Mouse (Mus musculus) embryo, embryonic 10 days (tissue): ENCODE results near the gene Tmem88.
A peak's percentile ranks its signal among the peaks of the same experiment; 100 is the strongest.

Source experiments
- DNase-seq: peaks from one replicate; pipeline ENCODE4 v3.0.0-alpha.2; 2015; ENCODE audit warnings: low spot score

The Tmem88 gene

DNA sequence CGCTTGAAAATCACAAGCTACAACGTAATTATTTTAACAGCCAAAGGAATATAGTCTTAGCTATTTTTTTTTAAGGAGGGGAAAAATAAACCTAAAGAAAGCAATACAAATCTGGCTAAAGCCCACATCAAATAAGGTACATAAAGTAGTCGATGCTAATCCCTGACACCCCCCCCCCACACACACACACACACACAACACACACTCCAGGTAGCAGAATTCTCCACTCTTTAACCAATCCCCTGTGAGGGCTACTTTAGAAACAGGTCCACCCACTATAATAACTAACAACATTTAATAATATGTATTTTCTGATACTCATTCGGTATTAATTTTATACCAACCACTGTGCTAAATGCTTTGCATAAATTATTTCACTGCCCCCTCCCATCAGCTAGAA, 18.5 kb upstream of the Tmem88 start:
- no peak for DNase-seq

DNA sequence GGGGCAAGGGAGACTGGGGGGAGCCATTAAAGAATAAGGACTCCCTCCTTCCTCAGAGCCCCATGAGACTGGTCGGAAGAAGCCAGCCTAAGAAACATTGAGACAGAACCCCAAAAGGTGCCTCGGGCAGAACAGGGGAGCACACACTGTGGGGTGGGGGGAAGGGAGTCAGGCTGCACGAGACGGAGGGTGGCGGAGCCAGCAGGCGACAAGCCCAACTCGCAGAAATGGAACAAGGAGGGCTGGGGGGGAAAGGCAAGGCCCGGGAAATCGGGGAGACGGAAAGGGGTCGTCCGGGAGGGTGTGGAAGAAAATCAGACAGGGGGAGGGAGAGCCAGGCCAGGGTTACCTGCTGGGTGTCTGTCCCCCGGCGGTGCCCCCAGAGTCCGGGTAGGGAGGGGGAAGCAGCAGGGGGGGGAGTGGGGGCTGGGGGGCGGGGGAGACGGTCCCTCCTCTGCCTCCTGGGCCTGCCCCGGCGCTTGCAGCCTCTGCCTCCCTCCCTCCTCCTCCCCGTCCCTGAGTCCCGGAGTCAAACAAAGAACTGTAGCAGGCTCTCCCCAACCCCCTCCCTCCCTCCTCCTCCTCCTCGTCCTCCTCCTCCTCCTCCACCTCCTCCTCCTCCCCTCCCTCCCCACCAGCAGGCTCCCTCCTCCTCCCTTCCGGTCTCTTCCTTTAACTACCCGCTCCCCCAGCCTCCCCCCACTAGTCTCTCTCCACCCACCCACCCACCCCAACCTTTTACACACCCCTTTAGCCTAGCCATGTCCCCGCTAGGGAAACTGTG, 17.8 kb upstream of the Tmem88 start:
- DNase-seq, result peak; percentile 75

GRCm38 (mm10) chr11:69415327-69415667, 17.3 kb upstream of the Tmem88 start:
- peak; percentile 69 for DNase-seq

GRCm38 (mm10) chr11:69414421-69415326, 16.6 kb upstream of the Tmem88 start:
- DNase-seq, result peak; percentile 53

DNA sequence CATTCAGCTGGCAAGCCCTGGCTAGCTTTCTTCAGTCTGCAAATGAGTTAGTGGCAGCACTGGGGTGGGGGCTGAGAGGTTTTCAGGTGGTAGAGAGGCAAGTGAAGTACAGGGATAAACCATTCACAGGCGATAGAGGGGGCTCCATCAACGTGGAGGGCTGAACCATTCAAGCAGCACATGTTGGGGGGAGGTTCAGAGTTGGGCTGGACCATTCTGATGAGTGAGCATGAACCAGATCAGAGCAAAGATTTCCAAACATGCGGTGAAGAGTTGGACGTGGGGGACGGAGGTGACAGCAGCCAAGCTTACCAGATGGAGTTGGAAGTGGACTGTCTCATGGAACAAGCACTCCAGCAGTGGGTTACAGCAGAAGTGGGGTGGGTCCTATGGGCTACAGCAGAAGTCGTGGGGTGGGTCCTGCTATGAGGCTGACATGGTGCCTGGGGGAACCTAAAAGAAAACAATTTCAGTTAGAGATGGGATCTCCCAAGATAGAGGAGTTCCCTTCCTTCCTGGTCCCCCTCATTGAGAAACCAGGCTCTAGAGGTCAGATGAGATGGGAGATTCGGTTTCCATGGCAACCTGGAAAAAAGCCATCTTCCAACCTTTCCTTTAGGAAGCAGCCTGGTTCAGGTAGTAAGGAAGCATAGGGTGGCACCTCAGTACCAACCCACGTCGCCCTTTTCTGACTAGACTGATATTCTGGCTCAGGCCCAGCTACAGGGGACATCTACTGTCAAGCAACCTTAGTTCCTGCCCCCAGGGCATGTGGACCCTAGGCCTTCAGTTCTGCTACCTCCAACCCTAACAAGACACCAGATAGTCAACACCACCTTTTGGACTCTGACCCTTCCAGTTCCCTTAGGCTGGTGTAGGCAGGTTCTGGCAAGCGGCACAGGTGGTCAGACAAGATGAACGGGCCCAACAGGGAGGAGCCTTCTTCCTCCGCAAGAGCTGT, 15.5 kb upstream of the Tmem88 start, which contains the start of gene Kdm6b:
Kdm6b (minus strand) TSS at position 455 of the 961 bp plus-strand sequence.
- peak; percentile 76 for DNase-seq

DNA sequence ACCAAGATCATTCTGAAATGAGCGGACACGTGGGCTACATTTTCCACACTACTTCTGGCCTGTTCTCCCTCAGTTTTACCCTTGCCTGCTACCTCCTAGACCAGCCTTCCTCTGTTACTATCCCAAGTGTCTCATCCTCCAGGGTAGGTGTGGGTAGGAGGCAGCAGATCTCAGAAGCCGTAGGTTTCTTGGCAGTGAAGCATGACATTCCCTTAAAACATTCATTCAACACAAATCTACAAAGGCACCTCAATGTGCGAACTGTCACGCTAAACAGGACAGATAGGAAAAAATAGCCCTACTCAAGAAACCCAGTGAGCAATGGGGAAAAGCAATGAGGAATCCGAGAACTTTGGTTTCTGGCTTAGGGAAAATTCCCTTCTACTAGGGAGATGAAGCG, 14.5 kb upstream of the Tmem88 start:
- no peak for DNase-seq

DNA sequence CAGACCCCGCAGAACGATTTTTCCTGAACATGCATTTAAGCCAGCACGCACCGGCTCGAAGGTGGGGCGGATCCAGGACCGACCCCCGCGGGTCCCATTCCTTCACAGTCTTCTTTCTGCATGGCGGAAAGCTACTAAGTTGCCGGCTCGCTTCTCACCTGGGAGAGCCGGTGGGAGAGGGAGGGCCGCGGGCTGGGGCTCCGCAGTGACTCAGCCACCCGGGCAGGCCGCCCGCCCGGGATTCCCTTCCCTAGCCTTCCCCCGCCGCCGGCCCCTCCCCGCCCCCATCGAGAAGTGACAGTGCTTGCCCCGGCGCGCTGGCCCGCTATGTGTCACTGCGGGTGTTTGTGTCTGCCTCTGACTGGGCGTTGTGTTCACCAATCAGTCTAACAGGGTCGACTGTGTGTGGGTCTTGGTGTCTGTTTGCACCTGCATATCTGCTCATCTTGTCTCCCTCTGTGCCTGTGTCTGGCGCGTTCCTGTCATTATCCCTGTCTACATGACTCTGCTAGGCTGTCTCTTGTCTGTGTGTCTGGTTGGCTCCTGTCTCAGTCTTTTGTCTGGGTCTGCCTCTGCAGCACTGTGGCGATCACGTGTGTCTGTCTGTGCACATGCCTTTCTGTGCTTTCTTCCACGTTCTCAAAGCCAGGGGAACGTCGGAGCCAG, 13.6 kb upstream of the Tmem88 start:
- peak; percentile 63 for DNase-seq

DNA sequence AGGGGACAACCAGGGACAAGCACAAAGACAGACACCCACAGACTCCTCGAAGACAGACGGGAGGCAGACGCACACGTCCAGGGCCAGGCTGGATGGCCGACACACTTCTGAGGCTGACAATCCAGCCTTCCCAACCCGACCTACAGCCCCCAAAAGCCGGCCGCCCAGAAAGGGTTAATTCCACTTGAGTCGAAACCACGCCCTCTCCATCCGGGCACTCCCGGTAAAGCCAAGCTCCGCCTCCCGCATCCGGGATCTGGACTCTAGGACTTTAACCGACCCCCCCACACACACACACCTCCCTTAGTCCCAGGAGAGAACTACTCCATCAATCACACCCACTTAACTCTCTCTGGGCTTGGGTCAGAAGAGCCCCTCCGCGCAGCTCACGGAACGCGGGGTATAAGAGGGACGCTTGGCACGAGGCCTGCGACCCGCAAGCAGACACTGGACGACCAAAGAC, 13.1 kb upstream of the Tmem88 start:
- peak; percentile 98 for DNase-seq

GRCm38 (mm10) chr11:69410310-69411072, 12.5 kb upstream of the Tmem88 start:
- DNase-seq, result peak; percentile 36

- DNase-seq, result no peak
Observed at GRCm38 (mm10) chr11:69410045-69410309, 11.9 kb upstream of the Tmem88 start.

GRCm38 (mm10) chr11:69409378-69410044, 11.5 kb upstream of the Tmem88 start:
- DNase-seq, result peak; percentile 85

DNA sequence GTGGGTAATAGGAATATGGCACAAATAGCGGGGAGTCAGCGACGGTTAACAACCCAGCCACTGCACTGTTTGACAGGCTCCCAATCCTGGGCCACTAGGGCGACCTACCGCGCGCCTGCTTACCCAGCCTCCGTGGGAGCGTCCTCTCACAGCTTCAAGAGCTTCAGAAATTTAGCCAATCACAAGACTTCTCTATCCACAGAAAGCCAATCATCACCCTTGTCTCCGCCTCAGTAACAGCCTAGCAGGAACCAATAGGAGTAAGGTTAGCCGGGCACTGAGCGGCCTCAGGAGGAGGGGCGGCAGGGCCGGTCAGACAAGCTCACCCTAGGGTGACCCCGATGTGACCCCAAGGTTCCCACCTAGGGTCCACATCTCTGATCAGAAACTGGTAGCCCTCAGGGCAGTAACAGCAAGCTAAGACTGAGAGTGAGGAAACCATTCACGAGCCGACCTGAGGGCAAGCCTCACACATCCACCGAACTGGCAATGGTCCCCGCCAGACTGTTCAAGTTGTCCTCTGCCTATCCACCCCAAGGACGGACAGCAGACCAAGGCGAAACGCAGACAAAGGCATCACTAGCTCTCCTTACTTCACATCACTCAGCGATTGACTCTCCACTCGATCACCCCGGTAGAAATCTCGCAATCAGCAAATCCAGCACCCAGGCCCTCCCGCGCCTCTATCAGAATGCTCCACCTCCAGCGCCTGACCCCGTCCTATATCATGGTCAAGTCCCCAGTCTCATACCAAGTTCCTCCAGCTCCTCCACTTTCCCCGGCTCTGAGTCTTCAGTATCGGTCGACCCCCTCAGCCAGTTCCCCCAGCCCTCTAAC, 10.7 kb upstream of the Tmem88 start:
- peak; percentile 95 for DNase-seq

GRCm38 (mm10) chr11:69407724-69408004, 9.6 kb upstream of the Tmem88 start:
- DNase-seq, result no peak

GRCm38 (mm10) chr11:69406867-69407723, 9.1 kb upstream of the Tmem88 start:
- DNase-seq, result no peak

- no peak for DNase-seq
Observed at GRCm38 (mm10) chr11:69406282-69406681, 8.2 kb upstream of the Tmem88 start.

DNA sequence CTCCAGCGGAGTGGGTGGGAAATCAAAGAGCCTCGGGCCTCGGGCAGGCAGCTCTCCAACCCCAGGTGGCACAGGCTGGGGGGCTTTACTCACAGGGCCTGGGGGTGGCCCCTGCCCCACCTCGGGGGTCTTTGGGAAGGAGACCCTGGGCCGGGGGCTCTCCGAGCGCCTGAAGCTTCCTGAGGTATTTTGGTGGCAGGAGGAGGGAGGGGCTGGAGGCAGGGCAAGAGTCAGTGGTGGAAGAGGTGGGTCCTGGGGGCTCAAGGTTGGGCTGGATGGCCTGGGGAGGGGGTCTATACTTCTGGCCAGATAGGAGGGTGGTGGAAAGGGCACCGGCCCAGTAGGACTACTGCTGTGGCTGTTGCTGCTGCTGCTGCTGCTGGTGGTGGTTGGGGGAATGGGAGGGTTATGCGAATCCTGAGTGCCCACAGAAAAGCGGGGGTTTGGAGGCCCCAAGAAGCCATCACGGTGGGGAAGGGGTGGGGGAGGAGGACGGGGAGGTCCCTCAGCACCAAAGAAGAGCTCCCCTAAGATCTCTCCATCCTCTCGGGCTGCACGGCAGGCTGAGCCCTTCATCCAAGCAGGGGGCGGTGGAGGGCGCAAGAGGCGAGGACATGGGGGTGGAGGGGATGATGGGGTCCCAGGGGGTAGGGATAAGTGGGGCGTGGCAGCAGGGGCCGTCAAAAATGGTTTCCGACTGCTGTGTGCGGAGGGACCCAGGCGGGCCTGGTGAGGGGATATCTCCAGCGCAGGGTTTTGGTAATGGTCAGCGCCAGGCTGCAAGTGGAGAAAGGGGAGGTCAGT, 7.6 kb upstream of the Tmem88 start:
- no peak for DNase-seq

DNA sequence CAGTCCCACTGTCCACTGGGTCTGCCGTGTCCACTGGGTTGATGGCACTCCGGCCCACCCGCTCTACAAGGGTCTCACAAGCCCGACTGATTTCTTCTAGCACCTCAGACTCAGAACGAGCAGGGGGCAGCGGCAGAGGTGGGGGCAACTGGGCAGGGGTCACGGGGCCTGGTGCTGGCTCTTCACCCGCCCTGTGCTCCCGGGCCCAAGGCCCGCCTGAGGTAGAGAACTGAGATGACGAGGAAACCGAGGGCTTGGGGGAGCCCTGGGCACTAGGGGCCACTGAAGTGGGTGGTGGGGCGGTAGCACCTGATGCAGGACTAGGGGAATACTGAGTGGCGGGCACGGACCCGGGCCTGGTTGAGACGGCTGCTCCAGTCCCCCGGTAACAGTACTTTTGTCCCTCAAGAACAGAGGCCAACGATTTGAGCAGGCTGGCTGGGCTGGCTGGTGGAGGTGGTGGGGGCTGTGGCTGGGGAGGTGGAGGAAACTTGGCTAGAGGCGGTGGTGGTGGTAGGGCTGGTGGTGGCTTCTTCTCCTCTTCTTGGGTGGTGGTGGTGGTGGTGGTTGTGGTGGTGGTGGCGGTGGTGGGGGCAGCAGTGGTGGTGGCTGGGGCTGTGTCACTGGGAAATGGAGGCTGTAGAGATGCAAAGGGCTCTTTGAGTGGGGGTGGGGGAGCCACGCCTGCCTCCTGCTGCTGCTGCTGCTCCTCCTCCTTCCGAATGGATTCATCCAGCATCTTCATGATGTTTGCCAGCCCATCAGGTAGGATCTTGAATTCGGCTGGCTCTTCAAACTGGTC, 6.8 kb upstream of the Tmem88 start:
- DNase-seq, result no peak
